Mouse (Mus musculus): Measurements from ENCODE around the gene Cphx2. TPM values are rescaled to one million over a fixed set of nuclear protein-coding genes. Genes with fewer than 3 reads are reported as not detected.
"Not testable (repeated sequence)": the region's sequence is repeated elsewhere in the genome, so short reads cannot be mapped to it uniquely, and the experiment has no call there.

Gene Cphx2
- polyA plus RNA-seq (2015; fragmentation: Nextera tagmentation; extraction: Ambion mirVana): not detected in 2 replicates

GRCm38 (mm10) chr14:26081216-26081615, at the start of gene Cphx2:
Gene Cphx2, plus strand, starts transcription at chr14:26081516.
- not testable (repeated sequence) for ATAC-seq (replicated peaks); H3K9me3 ChIP-seq; H3K4me1 ChIP-seq; H3K36me3 ChIP-seq; H3K9ac ChIP-seq (replicated peaks); H3K4me2 ChIP-seq (replicated peaks); H3K27me3 ChIP-seq; H3K27ac ChIP-seq (replicated peaks); H3K4me3 ChIP-seq
- no CpG with 5 or more reads among the region's 6 CpGs for WGBS

DNA sequence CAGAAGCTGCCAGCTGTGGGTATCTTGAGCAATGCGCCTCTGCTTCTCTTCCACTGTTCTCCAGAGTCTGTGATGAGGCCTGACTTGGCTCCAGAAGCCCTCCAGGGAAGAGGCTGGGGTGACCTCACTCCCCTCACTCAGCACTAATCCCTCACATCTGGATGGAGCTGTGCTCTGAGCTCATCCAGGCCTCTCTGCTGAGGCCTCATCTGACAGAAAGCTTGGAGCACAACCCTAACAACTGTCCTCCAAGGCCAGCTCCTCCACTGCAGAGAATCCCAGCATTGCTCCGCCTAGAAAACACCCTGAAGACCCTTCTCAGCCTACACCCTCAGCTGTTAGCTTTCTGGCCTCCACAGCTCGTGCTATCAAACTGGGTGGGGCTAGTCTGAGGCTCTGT, 47.0 kb upstream of the Cphx2 start:
- not testable (repeated sequence) for H3K4me2 ChIP-seq (replicated peaks); H3K4me1 ChIP-seq; H3K9me3 ChIP-seq; H3K4me3 ChIP-seq; H3K36me3 ChIP-seq; ATAC-seq (replicated peaks); H3K9ac ChIP-seq (replicated peaks); H3K27ac ChIP-seq (replicated peaks); H3K27me3 ChIP-seq
- no CpG with 5 or more reads among the region's 3 CpGs for WGBS

GRCm38 (mm10) chr14:26035439-26035838, 45.9 kb upstream of the Cphx2 start:
- H3K27me3 ChIP-seq; H3K4me1 ChIP-seq; H3K4me3 ChIP-seq; H3K9ac ChIP-seq (replicated peaks); H3K36me3 ChIP-seq; H3K27ac ChIP-seq (replicated peaks); ATAC-seq (replicated peaks); H3K4me2 ChIP-seq (replicated peaks); H3K9me3 ChIP-seq: not testable (repeated sequence)
- WGBS: no CpG with 5 or more reads among the region's 6 CpGs

DNA sequence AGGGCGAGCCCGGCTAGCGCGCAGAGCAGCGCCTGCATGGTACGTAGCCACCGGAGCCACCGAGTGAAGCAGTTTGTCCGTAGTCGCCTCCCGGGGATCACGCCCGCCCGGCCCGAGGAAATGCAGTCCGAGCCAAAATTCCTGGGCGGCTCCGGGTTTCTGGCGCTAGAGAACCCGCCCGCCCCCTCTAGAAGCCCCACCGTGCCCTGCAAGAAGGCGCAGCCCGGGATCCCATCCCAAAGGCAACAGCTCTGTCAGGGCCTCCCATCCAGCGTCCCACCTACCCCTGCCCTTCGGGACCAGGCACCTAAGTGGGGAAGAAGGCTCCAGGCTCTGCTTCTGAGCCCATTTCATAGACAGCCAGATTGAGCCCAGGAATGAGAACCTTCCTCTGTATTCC, 38.7 kb upstream of the Cphx2 start, which contains the start of gene Gm9780:
Gm9780 (minus strand) TSS at position 101 of the 400 bp plus-strand sequence.
- H3K27ac ChIP-seq (replicated peaks); H3K27me3 ChIP-seq; H3K36me3 ChIP-seq; H3K9me3 ChIP-seq; H3K9ac ChIP-seq (replicated peaks); H3K4me3 ChIP-seq; H3K4me1 ChIP-seq; ATAC-seq (replicated peaks); H3K4me2 ChIP-seq (replicated peaks): not testable (repeated sequence)
- WGBS: no CpG with 5 or more reads among the region's 26 CpGs

DNA sequence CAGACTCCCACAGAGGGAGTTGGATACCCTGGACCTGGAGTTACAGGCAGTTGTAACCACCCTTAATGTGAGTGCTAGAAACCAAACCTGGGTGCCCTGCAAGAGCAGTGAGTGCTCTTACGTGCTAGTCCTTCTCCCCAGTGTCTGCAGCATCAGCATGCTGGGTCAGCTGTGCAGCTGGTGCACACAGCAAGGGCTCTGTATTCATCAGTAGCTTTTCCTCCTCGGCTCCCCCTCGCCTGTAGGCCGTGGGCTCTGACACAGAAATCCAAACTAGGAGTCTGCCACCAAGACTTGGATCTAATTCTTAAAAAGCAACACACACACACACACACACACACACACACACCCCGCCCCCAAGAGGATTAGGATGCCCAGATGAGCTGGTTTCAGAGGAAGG, 36.3 kb upstream of the Cphx2 start:
- not testable (repeated sequence) for H3K27ac ChIP-seq (replicated peaks); H3K27me3 ChIP-seq; ATAC-seq (replicated peaks); H3K9me3 ChIP-seq; H3K4me1 ChIP-seq; H3K4me2 ChIP-seq (replicated peaks); H3K36me3 ChIP-seq; H3K4me3 ChIP-seq; H3K9ac ChIP-seq (replicated peaks)
- no CpG with 5 or more reads among the region's 5 CpGs for WGBS

- not testable (repeated sequence) for H3K36me3 ChIP-seq; H3K9ac ChIP-seq (replicated peaks); H3K27ac ChIP-seq (replicated peaks); H3K4me1 ChIP-seq; H3K4me2 ChIP-seq (replicated peaks); H3K9me3 ChIP-seq; ATAC-seq (replicated peaks); H3K4me3 ChIP-seq; H3K27me3 ChIP-seq
- WGBS: no CpG with 5 or more reads among the region's 8 CpGs
Measured at GRCm38 (mm10) chr14:26047026-26047425, 34.3 kb upstream of the Cphx2 start.

GRCm38 (mm10) chr14:26048767-26049166, 32.5 kb upstream of the Cphx2 start:
- H3K27ac ChIP-seq (replicated peaks); H3K36me3 ChIP-seq; H3K4me1 ChIP-seq; H3K4me2 ChIP-seq (replicated peaks); H3K27me3 ChIP-seq; H3K9me3 ChIP-seq; H3K9ac ChIP-seq (replicated peaks); H3K4me3 ChIP-seq; ATAC-seq (replicated peaks): not testable (repeated sequence)
- WGBS: no CpG with 5 or more reads among the region's 9 CpGs

GRCm38 (mm10) chr14:26058184-26058583, 23.1 kb upstream of the Cphx2 start:
- H3K27ac ChIP-seq (replicated peaks); H3K4me3 ChIP-seq; ATAC-seq (replicated peaks); H3K4me1 ChIP-seq; H3K27me3 ChIP-seq; H3K4me2 ChIP-seq (replicated peaks); H3K9ac ChIP-seq (replicated peaks); H3K9me3 ChIP-seq; H3K36me3 ChIP-seq: not testable (repeated sequence)
- no CpG with 5 or more reads among the region's 3 CpGs for WGBS

- ATAC-seq (replicated peaks); H3K9ac ChIP-seq (replicated peaks); H3K4me1 ChIP-seq; H3K9me3 ChIP-seq; H3K36me3 ChIP-seq; H3K27me3 ChIP-seq; H3K4me3 ChIP-seq; H3K27ac ChIP-seq (replicated peaks); H3K4me2 ChIP-seq (replicated peaks): not testable (repeated sequence)
- WGBS: no CpG with 5 or more reads among the region's 6 CpGs
Measured at GRCm38 (mm10) chr14:26059362-26059761, 22.0 kb upstream of the Cphx2 start.

DNA sequence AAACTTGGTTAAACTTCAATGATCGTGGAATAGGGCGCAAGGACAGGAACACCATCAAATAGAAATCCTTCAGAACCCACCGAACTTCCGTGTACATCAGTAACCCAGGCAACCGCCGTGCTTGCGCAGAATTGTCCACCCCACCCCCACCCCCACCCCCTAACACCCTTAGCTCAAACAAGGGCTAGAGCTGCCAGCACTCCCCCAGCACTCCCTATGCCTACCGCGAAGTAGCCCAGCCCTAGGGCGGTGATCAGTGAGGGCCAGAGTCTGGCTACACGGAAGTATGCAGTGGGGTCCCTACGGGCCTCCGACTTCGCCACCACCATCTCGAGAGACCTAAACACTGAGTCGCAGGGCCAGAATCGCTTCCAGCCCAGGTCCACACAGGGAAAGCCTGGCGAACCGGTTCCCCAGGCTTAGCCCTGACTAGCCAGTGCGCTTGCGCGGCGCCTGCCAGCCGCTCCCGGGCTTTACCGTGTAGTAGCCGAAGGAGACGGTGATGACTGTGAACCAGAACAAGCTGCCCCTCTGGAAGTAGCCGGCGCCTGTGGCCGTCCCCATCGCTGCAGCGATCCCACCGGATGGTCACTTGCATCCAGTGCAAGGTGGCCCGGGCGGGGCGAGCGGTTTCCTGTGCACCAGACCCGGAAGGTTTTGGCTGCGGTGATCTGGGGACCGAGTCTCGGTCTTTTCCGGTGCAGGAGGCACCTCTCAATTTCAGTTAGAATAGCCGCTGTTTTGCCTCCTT, 14.6 kb upstream of the Cphx2 start:
- H3K9me3 ChIP-seq: not testable (repeated sequence)
- WGBS: no CpG with 5 or more reads among the region's 44 CpGs

GRCm38 (mm10) chr14:26067325-26067633, 14.0 kb upstream of the Cphx2 start, which contains the start of gene Tmem254c:
Gene Tmem254c, minus strand, starts transcription at chr14:26067355.
- H3K27me3 ChIP-seq; H3K9me3 ChIP-seq; H3K36me3 ChIP-seq; H3K27ac ChIP-seq (replicated peaks); H3K4me3 ChIP-seq; H3K4me2 ChIP-seq (replicated peaks); H3K4me1 ChIP-seq; H3K9ac ChIP-seq (replicated peaks): not testable (repeated sequence)
- WGBS: no CpG with 5 or more reads among the region's 10 CpGs
- ATAC-seq (replicated peaks): peak; percentile 85

More for the DNA sequence above, 14.6 kb upstream of the Cphx2 start:
- H3K4me2 ChIP-seq (replicated peaks); H3K9ac ChIP-seq (replicated peaks); H3K36me3 ChIP-seq; H3K4me1 ChIP-seq; H3K27me3 ChIP-seq; H3K4me3 ChIP-seq; H3K27ac ChIP-seq (replicated peaks): not testable (repeated sequence)
- peak; percentile 89 for ATAC-seq (replicated peaks)

DNA sequence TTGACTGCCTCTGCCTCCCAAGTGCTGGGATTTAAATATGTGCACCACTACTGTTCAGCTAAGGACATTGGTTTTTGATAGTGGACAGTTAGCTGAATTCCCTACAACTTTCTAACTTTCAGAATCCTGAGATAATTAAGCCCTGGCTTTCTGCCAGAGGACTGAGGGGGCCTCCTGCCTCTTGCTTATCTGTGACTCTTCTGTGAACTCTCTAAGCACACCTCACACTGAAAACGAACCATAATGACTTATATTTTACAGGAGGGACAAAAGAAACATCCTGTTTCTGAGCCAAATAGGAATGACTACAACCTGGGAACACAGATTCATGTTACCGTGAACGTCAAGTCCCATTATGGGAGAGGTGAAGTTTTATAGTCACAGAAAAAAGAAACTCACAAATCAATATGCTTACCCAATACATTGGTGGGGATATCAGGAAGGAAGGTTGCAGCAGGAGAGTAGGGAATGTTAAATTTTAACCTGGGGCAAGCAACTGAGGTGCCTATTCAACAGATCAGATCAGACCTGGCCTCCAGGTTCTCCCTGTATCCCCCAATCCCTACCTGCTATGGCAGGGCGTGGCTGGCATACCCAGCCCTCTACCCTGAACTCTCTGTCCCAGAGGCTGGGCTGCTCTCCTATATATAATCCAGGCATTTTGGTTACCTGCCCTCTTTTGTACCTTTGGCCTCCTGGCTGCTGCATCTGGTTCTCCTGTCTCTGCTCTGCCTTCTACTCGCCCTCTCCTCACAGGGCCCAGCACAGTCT, 4.5 kb upstream of the Cphx2 start:
- not testable (repeated sequence) for H3K27me3 ChIP-seq; H3K4me2 ChIP-seq (replicated peaks); H3K27ac ChIP-seq (replicated peaks); H3K9ac ChIP-seq (replicated peaks); H3K4me1 ChIP-seq; H3K4me3 ChIP-seq; ATAC-seq (replicated peaks); H3K36me3 ChIP-seq; H3K9me3 ChIP-seq
- no CpG with 5 or more reads among the region's 5 CpGs for WGBS

DNA sequence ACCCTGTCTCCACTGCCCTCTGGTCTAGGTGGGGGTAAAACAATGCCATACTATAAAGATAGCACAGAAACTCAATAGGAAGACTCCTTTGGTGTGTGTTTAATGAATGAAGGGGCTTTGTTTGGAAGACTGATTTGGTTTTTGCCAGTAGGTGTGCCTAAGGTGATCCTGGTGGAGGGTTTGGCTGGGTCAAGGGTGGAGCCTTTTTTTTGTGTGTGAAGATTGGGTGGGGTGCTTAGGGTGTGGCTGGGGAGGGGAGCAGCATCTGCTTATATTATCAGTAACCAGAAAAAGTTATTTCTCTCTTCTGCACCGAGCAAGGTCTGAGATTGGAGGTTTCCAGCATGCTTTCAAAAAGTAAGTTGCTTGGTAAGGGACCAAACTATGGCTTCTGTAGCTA, 681 bp downstream of the Cphx2 start, which contains the start of gene Cphx3:
Cphx3 (plus strand) TSS at position 301 of the 400 bp plus-strand sequence.
- not testable (repeated sequence) for H3K27ac ChIP-seq (replicated peaks); H3K4me3 ChIP-seq; H3K4me1 ChIP-seq; H3K27me3 ChIP-seq; H3K4me2 ChIP-seq (replicated peaks); ATAC-seq (replicated peaks); H3K9ac ChIP-seq (replicated peaks); H3K9me3 ChIP-seq; H3K36me3 ChIP-seq
- no CpG with 5 or more reads among the region's 1 CpGs for WGBS

Measured in forebrain, embryonic 15.5 days (tissue).